Mouse (Mus musculus): Measurements from ENCODE around the gene Shank3. TPM values are rescaled to one million over a fixed set of nuclear protein-coding genes. Genes with fewer than 3 reads are reported as not detected.

The Shank3 gene
- polyA plus RNA-seq, 1 experiment from 2014 or later, result 2.0 TPM

DNA sequence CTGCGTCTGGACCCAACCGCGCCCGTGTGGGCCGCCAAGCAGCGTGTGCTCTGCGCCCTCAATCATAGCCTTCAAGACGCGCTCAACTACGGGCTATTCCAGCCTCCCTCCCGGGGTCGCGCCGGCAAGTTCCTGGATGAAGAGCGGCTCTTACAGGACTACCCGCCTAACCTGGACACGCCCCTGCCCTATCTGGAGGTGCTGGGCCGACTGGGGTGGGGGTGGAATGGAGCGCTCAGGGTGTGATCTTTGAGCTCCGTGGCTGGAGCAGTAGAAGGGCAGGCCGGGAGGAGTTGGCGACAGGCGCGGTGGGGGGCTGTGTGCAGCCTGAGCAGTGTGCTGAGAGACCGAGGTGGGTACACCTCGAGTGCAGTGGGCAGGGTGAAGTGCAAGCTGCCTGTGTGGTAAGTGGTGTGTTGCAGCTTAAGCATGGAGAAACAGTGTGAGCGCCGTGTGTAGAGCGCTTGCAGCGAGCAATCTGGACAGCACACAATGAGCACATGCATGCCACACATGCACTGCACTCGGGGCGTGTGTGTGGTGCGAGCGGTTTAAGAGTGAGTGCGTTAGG, 883 bp downstream of the Shank3 start:
- Histone ChIP-seq H3K27ac (replicated peaks; ENCODE audit: low read depth, low read length) (no peak overlapping the region), H3K36me3 (ENCODE audit: control insufficient read depth, insufficient read depth, low read length) (peaks cover 11% of the 10 kb centered on the region), H3K4me3 (ENCODE audit: low read depth, low read length) (peak overlapping the region; percentile 82), H3K9ac (ENCODE audit: low read depth, low read length) (peak overlapping the region; percentile 86), H3K9me3 (ENCODE audit: control insufficient read depth, low read length) (no peaks in the 10 kb centered on the region), H3K27me3 (replicated peaks; ENCODE audit: control insufficient read depth, insufficient read depth, low read length) (peaks cover 22% of the 10 kb centered on the region; the same call in 1 of the 2 replicates), H3K4me2 (ENCODE audit: low read depth, low read length) (peak overlapping the region; percentile 95), H3K4me1 (ENCODE audit: control insufficient read depth, insufficient read depth, low read length) (peaks cover 15% of the 10 kb centered on the region)
- peak; percentile 57 for DNase-seq (ENCODE audit: low spot score)
- ATAC-seq (ENCODE audit: low read depth), result peak; percentile 51
- WGBS, result 1% methylated on average over 23 of the region's 35 CpGs

DNA sequence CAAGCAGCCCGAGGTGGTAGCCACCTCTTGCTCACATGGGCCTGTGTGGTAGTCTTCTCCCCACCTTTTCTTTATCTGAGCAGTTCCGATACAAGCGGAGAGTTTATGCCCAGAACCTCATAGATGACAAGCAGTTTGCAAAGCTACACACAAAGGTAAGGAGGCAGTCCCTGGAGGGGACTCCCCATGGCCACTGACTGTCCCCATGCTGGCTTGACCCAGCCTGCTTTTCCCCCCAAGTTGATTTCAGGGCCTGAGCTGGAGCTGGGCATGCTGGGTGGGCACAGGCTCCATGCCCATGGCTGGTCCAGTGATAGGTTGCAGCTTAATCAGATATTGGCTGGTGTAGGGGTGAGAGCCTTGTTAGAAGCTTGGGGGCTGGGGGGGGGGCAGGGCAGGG, 1.9 kb downstream of the Shank3 start:
- peaks cover 15% of the 10 kb centered on the region for H3K36me3 ChIP-seq (ENCODE audit: control insufficient read depth, insufficient read depth, low read length)
- H3K4me1 ChIP-seq (ENCODE audit: control insufficient read depth, insufficient read depth, low read length), result peaks cover 15% of the 10 kb centered on the region
- no peak for ATAC-seq (ENCODE audit: low read depth)
- no peak overlapping the region for H3K4me2 ChIP-seq (ENCODE audit: low read depth, low read length)
- 91% methylated on average over 3 of the region's 3 CpGs for WGBS
- H3K27ac ChIP-seq (replicated peaks; ENCODE audit: low read depth, low read length), result no peak overlapping the region
- peaks cover 22% of the 10 kb centered on the region; the same call in 1 of the 2 replicates for H3K27me3 ChIP-seq (replicated peaks; ENCODE audit: control insufficient read depth, insufficient read depth, low read length)
- no peaks in the 10 kb centered on the region for H3K9me3 ChIP-seq (ENCODE audit: control insufficient read depth, low read length)
- H3K4me3 ChIP-seq (ENCODE audit: low read depth, low read length), result no peak overlapping the region
- DNase-seq (ENCODE audit: low spot score), result no peak
- H3K9ac ChIP-seq (ENCODE audit: low read depth, low read length), result no peak overlapping the region

DNA sequence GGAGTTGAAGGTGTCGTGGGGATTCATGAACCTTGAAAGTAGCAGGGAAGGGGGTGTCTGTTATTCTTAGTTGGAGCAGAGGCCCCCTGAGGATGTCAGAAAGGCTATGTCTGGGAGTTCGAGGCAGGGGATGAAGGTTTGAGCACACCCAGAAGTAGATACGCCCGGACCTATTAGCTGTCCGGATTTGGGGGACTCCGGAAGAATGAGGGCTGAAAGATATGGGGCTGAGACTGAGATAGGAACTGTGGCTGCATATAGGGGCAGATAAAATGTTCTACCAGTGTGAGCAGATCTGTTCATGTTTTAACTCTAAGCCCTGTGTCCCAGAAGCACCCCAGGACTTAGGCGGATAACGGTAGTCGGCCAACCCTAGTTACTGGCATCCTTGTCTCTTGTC, 5.4 kb downstream of the Shank3 start:
- Histone ChIP-seq H3K9me3 (ENCODE audit: control insufficient read depth, low read length) (no peaks in the 10 kb centered on the region), H3K4me2 (ENCODE audit: low read depth, low read length) (no peak overlapping the region), H3K27ac (replicated peaks; ENCODE audit: low read depth, low read length) (no peak overlapping the region), H3K9ac (ENCODE audit: low read depth, low read length) (no peak overlapping the region), H3K4me3 (ENCODE audit: low read depth, low read length) (no peak overlapping the region), H3K27me3 (replicated peaks; ENCODE audit: control insufficient read depth, insufficient read depth, low read length) (0 out of 2 replicates have a peak, but pooled peaks cover 6% of the 10 kb centered on the region), H3K4me1 (ENCODE audit: control insufficient read depth, insufficient read depth, low read length) (0 out of 2 replicates have a peak, but pooled peaks cover 9% of the 10 kb centered on the region), H3K36me3 (ENCODE audit: control insufficient read depth, insufficient read depth, low read length) (peaks cover 27% of the 10 kb centered on the region)
- WGBS, result 95% methylated on average over 9 of the region's 9 CpGs
- ATAC-seq (ENCODE audit: low read depth) (no peak), DNase-seq (ENCODE audit: low spot score) (no peak)

DNA sequence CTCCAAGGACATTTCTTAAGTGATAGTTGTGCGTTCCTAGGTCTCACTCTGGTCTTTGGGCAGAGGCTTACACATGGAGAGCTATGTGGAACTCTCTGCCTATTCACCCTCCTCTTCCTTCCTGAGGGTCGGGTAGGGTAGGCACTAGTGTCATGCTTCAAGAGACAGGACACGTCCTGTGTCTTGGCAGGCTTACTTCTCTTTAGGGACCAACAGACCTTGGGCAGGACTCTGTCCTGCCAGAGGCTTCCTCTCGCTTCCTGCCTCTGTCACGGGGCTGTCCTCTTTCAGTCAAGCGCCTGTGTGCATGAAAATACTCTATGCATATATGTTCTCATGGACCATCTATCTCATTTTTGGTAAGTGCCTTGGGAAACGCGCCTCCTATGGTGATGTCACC, 8.3 kb downstream of the Shank3 start:
- no peaks in the 10 kb centered on the region for H3K4me1 ChIP-seq (ENCODE audit: control insufficient read depth, insufficient read depth, low read length)
- no peak overlapping the region for H3K4me2 ChIP-seq (ENCODE audit: low read depth, low read length)
- no peak overlapping the region for H3K27ac ChIP-seq (replicated peaks; ENCODE audit: low read depth, low read length)
- no peak overlapping the region for H3K4me3 ChIP-seq (ENCODE audit: low read depth, low read length)
- H3K27me3 ChIP-seq (replicated peaks; ENCODE audit: control insufficient read depth, insufficient read depth, low read length), result no peaks in the 10 kb centered on the region
- no peak for ATAC-seq (ENCODE audit: low read depth)
- no peak overlapping the region for H3K9ac ChIP-seq (ENCODE audit: low read depth, low read length)
- peaks cover 27% of the 10 kb centered on the region for H3K36me3 ChIP-seq (ENCODE audit: control insufficient read depth, insufficient read depth, low read length)
- WGBS, result 91% methylated on average over 8 of the region's 8 CpGs
- DNase-seq (ENCODE audit: low spot score), result no peak
- H3K9me3 ChIP-seq (ENCODE audit: control insufficient read depth, low read length), result no peaks in the 10 kb centered on the region

DNA sequence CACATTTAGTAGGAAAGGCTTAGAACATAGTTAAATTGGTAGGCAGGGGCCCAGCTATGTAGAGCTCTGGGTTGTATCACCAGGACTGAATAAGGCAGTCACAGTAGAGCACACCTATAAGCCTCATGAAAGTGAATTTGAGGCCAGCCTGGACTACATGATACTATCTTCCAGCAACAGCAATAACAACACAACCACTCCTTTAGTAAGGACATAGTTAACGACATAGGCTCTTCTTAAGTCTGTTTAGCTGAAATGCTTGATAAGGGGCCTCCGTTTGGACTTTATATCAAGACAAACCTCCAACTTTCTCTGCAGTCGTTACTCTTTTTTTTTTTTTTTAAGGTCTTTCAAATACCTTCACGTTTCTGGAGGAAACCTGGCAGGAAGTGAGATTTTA, 13.3 kb downstream of the Shank3 start:
- H3K4me1 ChIP-seq (ENCODE audit: control insufficient read depth, insufficient read depth, low read length), result no peaks in the 10 kb centered on the region
- H3K27ac ChIP-seq (replicated peaks; ENCODE audit: low read depth, low read length), result no peak overlapping the region
- H3K4me2 ChIP-seq (ENCODE audit: low read depth, low read length), result no peak overlapping the region
- no peaks in the 10 kb centered on the region for H3K27me3 ChIP-seq (replicated peaks; ENCODE audit: control insufficient read depth, insufficient read depth, low read length)
- no peak for ATAC-seq (ENCODE audit: low read depth)
- no peak for DNase-seq (ENCODE audit: low spot score)
- no peak overlapping the region for H3K4me3 ChIP-seq (ENCODE audit: low read depth, low read length)
- 0 out of 2 replicates have a peak, but pooled peaks cover 4% of the 10 kb centered on the region for H3K36me3 ChIP-seq (ENCODE audit: control insufficient read depth, insufficient read depth, low read length)
- 78% methylated on average over 4 of the region's 4 CpGs for WGBS
- no peaks in the 10 kb centered on the region for H3K9me3 ChIP-seq (ENCODE audit: control insufficient read depth, low read length)
- H3K9ac ChIP-seq (ENCODE audit: low read depth, low read length), result no peak overlapping the region

GRCm38 (mm10) chr15:89521951-89522350, 22.5 kb downstream of the Shank3 start:
- no peak overlapping the region for H3K4me2 ChIP-seq (ENCODE audit: low read depth, low read length)
- WGBS, result 70% methylated on average over 7 of the region's 7 CpGs
- DNase-seq (ENCODE audit: low spot score) (no peak), ATAC-seq (ENCODE audit: low read depth) (no peak)
- peaks cover 12% of the 10 kb centered on the region; the same call in 1 of the 2 replicates for H3K36me3 ChIP-seq (ENCODE audit: control insufficient read depth, insufficient read depth, low read length)
- no peak overlapping the region for H3K27ac ChIP-seq (replicated peaks; ENCODE audit: low read depth, low read length)
- no peak overlapping the region for H3K9ac ChIP-seq (ENCODE audit: low read depth, low read length)
- H3K4me3 ChIP-seq (ENCODE audit: low read depth, low read length), result no peak overlapping the region
- peaks cover 19% of the 10 kb centered on the region; the same call in 1 of the 2 replicates for H3K27me3 ChIP-seq (replicated peaks; ENCODE audit: control insufficient read depth, insufficient read depth, low read length)
- peaks cover 12% of the 10 kb centered on the region for H3K4me1 ChIP-seq (ENCODE audit: control insufficient read depth, insufficient read depth, low read length)
- no peaks in the 10 kb centered on the region for H3K9me3 ChIP-seq (ENCODE audit: control insufficient read depth, low read length)

- H3K4me3 ChIP-seq (ENCODE audit: low read depth, low read length), result no peak overlapping the region
- no peaks in the 10 kb centered on the region for H3K9me3 ChIP-seq (ENCODE audit: control insufficient read depth, low read length)
- peaks cover 12% of the 10 kb centered on the region for H3K4me1 ChIP-seq (ENCODE audit: control insufficient read depth, insufficient read depth, low read length)
- H3K36me3 ChIP-seq (ENCODE audit: control insufficient read depth, insufficient read depth, low read length), result peaks cover 14% of the 10 kb centered on the region; the same call in 1 of the 2 replicates
- peak overlapping the region; percentile 91 for H3K4me2 ChIP-seq (ENCODE audit: low read depth, low read length)
- no peak for ATAC-seq (ENCODE audit: low read depth)
- DNase-seq (ENCODE audit: low spot score), result no peak
- no peak overlapping the region for H3K27ac ChIP-seq (replicated peaks; ENCODE audit: low read depth, low read length)
- H3K9ac ChIP-seq (ENCODE audit: low read depth, low read length), result no peak overlapping the region
- peaks cover 19% of the 10 kb centered on the region; the same call in 1 of the 2 replicates for H3K27me3 ChIP-seq (replicated peaks; ENCODE audit: control insufficient read depth, insufficient read depth, low read length)
- WGBS, result 83% methylated on average over 10 of the region's 10 CpGs
These were observed 23.3 kb downstream of the Shank3 start for GRCm38 (mm10) chr15:89522566-89523282.

DNA sequence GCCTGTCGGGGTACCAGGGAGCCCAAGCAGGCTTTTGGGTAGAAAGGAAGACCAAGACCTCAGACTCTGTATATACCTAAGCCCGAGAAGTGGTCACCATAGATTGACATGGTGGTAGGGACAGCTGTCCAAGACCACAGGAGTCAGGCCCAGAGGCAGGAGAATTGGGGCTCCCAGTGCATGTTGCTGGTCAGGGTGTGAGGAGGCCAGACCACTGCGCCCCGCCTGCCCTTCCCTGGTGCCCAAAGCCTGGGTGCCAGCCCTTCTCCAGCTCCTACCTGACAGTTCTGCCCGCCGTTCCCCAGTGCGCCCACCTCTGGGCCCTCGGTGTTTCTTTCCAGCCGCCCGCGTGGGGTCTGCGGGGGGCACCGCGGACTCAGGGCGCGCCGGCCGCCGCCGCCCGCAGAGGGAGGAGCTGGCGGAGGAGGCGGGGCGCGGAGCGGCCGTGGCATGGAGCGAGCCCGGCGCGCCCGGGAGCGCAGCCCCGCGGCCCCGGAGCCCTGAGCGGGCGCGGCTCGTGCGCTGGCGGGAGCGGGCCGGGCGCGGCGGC, 23.9 kb downstream of the Shank3 start:
- Histone ChIP-seq H3K27ac (replicated peaks; ENCODE audit: low read depth, low read length) (no peak overlapping the region), H3K9ac (ENCODE audit: low read depth, low read length) (peak overlapping the region; percentile 60; the same call in 1 of the 2 replicates), H3K27me3 (replicated peaks; ENCODE audit: control insufficient read depth, insufficient read depth, low read length) (peaks cover 19% of the 10 kb centered on the region; the same call in 1 of the 2 replicates), H3K4me1 (ENCODE audit: control insufficient read depth, insufficient read depth, low read length) (peaks cover 12% of the 10 kb centered on the region), H3K9me3 (ENCODE audit: control insufficient read depth, low read length) (no peaks in the 10 kb centered on the region), H3K36me3 (ENCODE audit: control insufficient read depth, insufficient read depth, low read length) (peaks cover 14% of the 10 kb centered on the region; the same call in 1 of the 2 replicates), H3K4me3 (ENCODE audit: low read depth, low read length) (peak overlapping the region; percentile 50), H3K4me2 (ENCODE audit: low read depth, low read length) (peak overlapping the region; percentile 91)
- WGBS, result 63% methylated on average over 1 of the region's 47 CpGs
- DNase-seq (ENCODE audit: low spot score) (peak; percentile 42), ATAC-seq (ENCODE audit: low read depth) (peak; percentile 62)
